Mouse (Mus musculus): ENCODE data around the gene Gm20661.

Gm20661 gene

GRCm38 (mm10) chr9:107982681-107983346, at the start of gene Gm20661:
Gene Gm20661 (plus strand): TSS chr9:107983058.
- DNase-seq (ENCODE audit: low read depth, low spot score): peak; percentile 80

GRCm38 (mm10) chr9:107934146-107934545, 48.7 kb upstream of the Gm20661 start:
- DNase-seq (ENCODE audit: low read depth, low spot score): no peak

- DNase-seq (ENCODE audit: low read depth, low spot score): no peak
Observed at GRCm38 (mm10) chr9:107935374-107935773, 47.5 kb upstream of the Gm20661 start, which contains the start of gene Camkv. Gene Camkv (plus strand): TSS chr9:107935674.

- no peak for DNase-seq (ENCODE audit: low read depth, low spot score)
Observed at GRCm38 (mm10) chr9:107935790-107936214, 47.1 kb upstream of the Gm20661 start.

GRCm38 (mm10) chr9:107936215-107936822, 46.5 kb upstream of the Gm20661 start:
- no peak for DNase-seq (ENCODE audit: low read depth, low spot score)

GRCm38 (mm10) chr9:107936831-107937230, 46.0 kb upstream of the Gm20661 start:
- no peak for DNase-seq (ENCODE audit: low read depth, low spot score)

- no peak for DNase-seq (ENCODE audit: low read depth, low spot score)
Observed at GRCm38 (mm10) chr9:107947241-107948194, 35.3 kb upstream of the Gm20661 start.

- DNase-seq (ENCODE audit: low read depth, low spot score): no peak
Observed at GRCm38 (mm10) chr9:107949184-107949921, 33.5 kb upstream of the Gm20661 start.

GRCm38 (mm10) chr9:107949922-107950235, 33.0 kb upstream of the Gm20661 start, which contains the start of gene Traip:
Gene Traip (plus strand): TSS chr9:107950136.
- no peak for DNase-seq (ENCODE audit: low read depth, low spot score)

GRCm38 (mm10) chr9:107950460-107951355, 32.1 kb upstream of the Gm20661 start:
- DNase-seq (ENCODE audit: low read depth, low spot score): peak; percentile 85

- no peak for DNase-seq (ENCODE audit: low read depth, low spot score)
Observed at GRCm38 (mm10) chr9:107955613-107956289, 27.1 kb upstream of the Gm20661 start.

GRCm38 (mm10) chr9:107957141-107957540, 25.7 kb upstream of the Gm20661 start:
- DNase-seq (ENCODE audit: low read depth, low spot score): no peak

- DNase-seq (ENCODE audit: low read depth, low spot score): no peak
Observed at GRCm38 (mm10) chr9:107959896-107960295, 23.0 kb upstream of the Gm20661 start.

GRCm38 (mm10) chr9:107960928-107961327, 21.9 kb upstream of the Gm20661 start:
- no peak for DNase-seq (ENCODE audit: low read depth, low spot score)

- no peak for DNase-seq (ENCODE audit: low read depth, low spot score)
Observed at GRCm38 (mm10) chr9:107961351-107961762, 21.5 kb upstream of the Gm20661 start.

- no peak for DNase-seq (ENCODE audit: low read depth, low spot score)
Observed at GRCm38 (mm10) chr9:107961881-107962280, 21.0 kb upstream of the Gm20661 start.

- DNase-seq (ENCODE audit: low read depth, low spot score): no peak
Observed at GRCm38 (mm10) chr9:107962916-107963315, 19.9 kb upstream of the Gm20661 start.

GRCm38 (mm10) chr9:107963700-107964099, 19.2 kb upstream of the Gm20661 start:
- DNase-seq (ENCODE audit: low read depth, low spot score): peak; percentile 83

GRCm38 (mm10) chr9:107964681-107965080, 18.2 kb upstream of the Gm20661 start:
- no peak for DNase-seq (ENCODE audit: low read depth, low spot score)

GRCm38 (mm10) chr9:107966676-107967075, 16.2 kb upstream of the Gm20661 start:
- DNase-seq (ENCODE audit: low read depth, low spot score): no peak
